Mouse (Mus musculus) stomach, postnatal 0 days (tissue): ENCODE measurements around the gene Fut8. TPM values are rescaled to one million over a fixed set of nuclear protein-coding genes. Genes with fewer than 3 reads are reported as not detected.

Experiments used
- ATAC-seq: fragments of 200-750 bp; cut with Nextera tagmentation; 2 replicates; pipeline ENCODE4 v1.8.0; 2017; ENCODE audit not compliant: low FRiP score, low TSS enrichment
- DNase-seq: peaks from one replicate; pipeline ENCODE4 v3.0.0-alpha.2; 2016; ENCODE audit warnings: low spot score
- H3K27ac ChIP-seq: fragments of 300-500 bp; sonication (generic); replicated peaks from 2 replicates; pipeline ENCODE4 v1.5.1; 2014; ENCODE audit warnings: mild to moderate bottlenecking, control low read depth
- H3K27me3 ChIP-seq: fragments of 300-500 bp; sonication (generic); 2 replicates; pipeline ENCODE4 v1.6.1; 2014; ENCODE audit warnings: low read length; ENCODE audit not compliant: control insufficient read depth, insufficient read depth
- H3K36me3 ChIP-seq: fragments of 300-500 bp; sonication (generic); 2 replicates; pipeline ENCODE4 v1.6.1; 2014; ENCODE audit warnings: low read length, mixed read lengths; ENCODE audit not compliant: control insufficient read depth, insufficient read depth
- H3K4me1 ChIP-seq: fragments of 300-500 bp; sonication (generic); replicated peaks from 2 replicates; pipeline ENCODE4 v1.6.1; 2014; ENCODE audit warnings: antibody characterized with exemption; ENCODE audit not compliant: control insufficient read depth, insufficient read depth
- H3K4me2 ChIP-seq: fragments of 300-500 bp; sonication (generic); replicated peaks from 2 replicates; pipeline ENCODE4 v1.6.1; 2014; ENCODE audit warnings: low read depth, mild to moderate bottlenecking, control low read depth, moderate library complexity
- H3K4me3 ChIP-seq: fragments of 300-500 bp; sonication (generic); 2 replicates; pipeline ENCODE4 v1.5.1; 2014; ENCODE audit warnings: low read depth, low read length, control low read depth
- H3K9ac ChIP-seq: fragments of 300-500 bp; sonication (generic); 2 replicates; pipeline ENCODE4 v1.6.1; 2014; ENCODE audit warnings: mild to moderate bottlenecking, low read length, control low read depth, mixed read lengths
- H3K9me3 ChIP-seq: fragments of 300-500 bp; sonication (generic); 2 replicates; pipeline ENCODE4 v1.6.1; 2016; ENCODE audit warnings: low read length; ENCODE audit not compliant: control insufficient read depth
- CTCF ChIP-seq: IDR thresholded peaks from 2 replicates; pipeline ENCODE4 v1.5.1; 2016; ENCODE audit warnings: antibody characterized with exemption, low read depth, mild to moderate bottlenecking, moderate library complexity
- EP300 ChIP-seq: optimal IDR thresholded peaks from 2 replicates; pipeline ENCODE3; 2016; ENCODE audit warnings: antibody characterized with exemption
- WGBS: fragments of 180-500 bp; shearing (Covaris S2); extraction: QIAGEN DNeasy Blood & Tissue Kit; methylation state at CpG from one replicate; pipeline ENCODE4 v1.1.7; 2014; 5-methylcytosine and 5-hydroxymethylcytosine counted together
- polyA plus RNA-seq: library from polyadenylated mRNA; unstranded; fragments of >200 nt; fragmentation: Nextera tagmentation; extraction: Ambion mirVana; gene quantifications from 2 replicates; pipeline ENCODE4 v1.2.1, GENCODE M21; 2015

Gene Fut8
- polyA plus RNA-seq, 1 experiment from 2014 or later: 29.5 TPM

- Histone ChIP-seq H3K4me3 (no peak overlapping the region), H3K4me1 (no peaks in the 10 kb centered on the region), H3K27me3 (no peaks in the 10 kb centered on the region), H3K36me3 (no peaks in the 10 kb centered on the region), H3K27ac (no peak overlapping the region), H3K4me2 (no peak overlapping the region), H3K9me3 (no peaks in the 10 kb centered on the region), H3K9ac (no peak overlapping the region)
- TF ChIP-seq CTCF (no peak), EP300 (no peak)
- WGBS: 67% methylated on average over 2 of the region's 2 CpGs
- no peak for DNase-seq
- no peak for ATAC-seq
Measured at GRCm38 (mm10) chr12:77436733-77437132, 198.8 kb downstream of the Fut8 start.

DNA sequence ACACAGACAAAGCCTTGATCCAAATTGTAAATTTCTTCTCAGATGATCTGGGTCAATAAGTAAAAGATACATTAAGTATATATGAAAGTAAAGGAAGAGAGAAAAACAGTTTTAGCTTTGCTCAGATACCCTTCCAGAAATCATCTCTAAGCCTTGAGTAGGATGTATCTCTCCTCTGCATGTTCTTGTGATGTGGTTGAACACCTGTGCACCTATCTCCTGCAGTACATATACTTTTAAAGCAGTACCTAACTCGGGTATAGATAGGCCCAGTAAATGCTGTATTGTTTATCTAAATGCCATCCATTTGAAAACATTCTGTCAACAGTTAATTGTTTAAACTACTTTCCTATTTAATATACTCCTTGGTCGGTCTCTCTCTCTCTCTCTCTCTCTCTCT is 212.9 kb downstream of the Fut8 start:
- H3K9me3 ChIP-seq: no peaks in the 10 kb centered on the region
- H3K4me1 ChIP-seq: no peaks in the 10 kb centered on the region
- no peak overlapping the region for H3K4me3 ChIP-seq
- 44% methylated on average over 2 of the region's 2 CpGs for WGBS
- H3K9ac ChIP-seq: no peak overlapping the region
- H3K27me3 ChIP-seq: no peaks in the 10 kb centered on the region
- no peak for ATAC-seq
- H3K4me2 ChIP-seq: no peak overlapping the region
- TF ChIP-seq EP300 (no peak), CTCF (no peak)
- H3K27ac ChIP-seq: no peak overlapping the region
- DNase-seq: no peak
- no peaks in the 10 kb centered on the region for H3K36me3 ChIP-seq

DNA sequence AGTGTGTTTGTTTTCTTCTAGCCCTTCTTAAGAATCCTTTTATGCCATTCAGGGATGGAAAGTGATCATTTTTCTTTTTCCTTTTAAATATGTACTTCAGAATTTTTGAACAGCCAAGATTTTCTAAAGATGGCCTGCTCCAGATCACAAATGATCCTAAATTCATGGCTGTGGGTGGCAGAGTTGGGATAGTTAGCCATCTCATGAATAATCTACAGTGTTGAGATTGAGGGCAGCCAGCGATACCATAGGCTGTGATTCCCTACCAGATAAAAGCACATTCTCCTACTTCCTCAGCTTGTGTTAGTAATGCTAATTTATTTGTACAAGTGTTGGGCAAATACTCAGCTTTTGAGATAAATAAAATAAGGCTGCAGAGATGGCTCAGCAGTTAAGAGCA is 228.3 kb downstream of the Fut8 start:
- H3K27ac ChIP-seq: no peak overlapping the region
- no peaks in the 10 kb centered on the region for H3K9me3 ChIP-seq
- H3K27me3 ChIP-seq: no peaks in the 10 kb centered on the region
- H3K4me3 ChIP-seq: no peak overlapping the region
- H3K36me3 ChIP-seq: no peaks in the 10 kb centered on the region
- H3K4me2 ChIP-seq: no peak overlapping the region
- DNase-seq: no peak
- H3K4me1 ChIP-seq: no peaks in the 10 kb centered on the region
- no peak for TF ChIP-seq CTCF
- 91% methylated on average over 1 of the region's 1 CpGs for WGBS
- no peak overlapping the region for H3K9ac ChIP-seq
- ATAC-seq: no peak

DNA sequence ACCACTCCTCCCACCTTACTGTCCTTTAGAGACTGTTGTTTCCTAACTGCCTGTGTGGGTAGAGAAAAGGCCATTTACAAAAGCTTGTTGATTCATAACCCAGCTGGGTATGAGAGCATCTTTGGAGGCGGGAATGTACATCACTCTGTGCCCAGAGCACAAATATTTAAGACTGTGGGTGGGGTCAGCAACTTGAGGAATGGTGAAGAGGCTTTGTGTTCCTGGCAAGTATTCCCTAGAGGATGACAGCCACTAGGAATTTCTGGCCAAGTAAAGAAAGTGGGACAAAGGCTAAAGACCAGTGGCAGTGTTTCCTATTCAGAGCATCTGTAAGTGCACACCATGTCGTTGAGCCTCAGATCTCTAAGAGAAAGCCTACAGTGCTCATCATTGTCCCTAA is 242.0 kb downstream of the Fut8 start:
- H3K9ac ChIP-seq: no peak overlapping the region
- WGBS: 67% methylated on average over 2 of the region's 2 CpGs
- H3K27me3 ChIP-seq: no peaks in the 10 kb centered on the region
- H3K36me3 ChIP-seq: no peaks in the 10 kb centered on the region; the same call in 1 of the 2 replicates
- DNase-seq: no peak
- no peaks in the 10 kb centered on the region for H3K4me1 ChIP-seq
- H3K4me2 ChIP-seq: no peak overlapping the region
- no peak for TF ChIP-seq EP300
- TF ChIP-seq CTCF: no peak
- ATAC-seq: no peak
- no peaks in the 10 kb centered on the region for H3K9me3 ChIP-seq
- no peak overlapping the region for H3K4me3 ChIP-seq
- no peak overlapping the region for H3K27ac ChIP-seq

DNA sequence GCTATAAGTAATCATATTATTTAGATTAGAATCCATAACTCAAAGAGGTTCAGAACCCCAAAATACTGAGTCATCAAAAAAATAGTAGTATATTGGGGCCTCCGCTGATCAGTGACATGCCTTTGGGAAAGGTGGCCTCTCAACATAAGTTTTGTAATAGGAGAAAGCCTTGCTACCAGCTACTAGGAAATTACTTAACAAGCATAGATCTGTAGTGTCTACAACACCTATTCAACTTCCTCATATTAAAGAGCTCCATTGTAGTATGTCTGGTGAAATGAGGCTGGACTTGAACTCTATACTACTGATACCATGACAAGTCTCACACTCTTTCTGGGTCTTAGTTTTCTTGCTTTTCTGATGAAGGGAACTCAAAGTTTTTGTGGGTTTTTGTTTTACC is 243.2 kb downstream of the Fut8 start:
- Histone ChIP-seq H3K9ac (no peak overlapping the region), H3K4me1 (no peaks in the 10 kb centered on the region), H3K36me3 (no peaks in the 10 kb centered on the region; the same call in 1 of the 2 replicates), H3K27me3 (no peaks in the 10 kb centered on the region), H3K9me3 (no peaks in the 10 kb centered on the region), H3K4me3 (no peak overlapping the region), H3K27ac (no peak overlapping the region), H3K4me2 (no peak overlapping the region)
- TF ChIP-seq EP300: no peak
- TF ChIP-seq CTCF: no peak
- WGBS: 98% methylated on average over 1 of the region's 1 CpGs
- ATAC-seq (no peak), DNase-seq (no peak)

GRCm38 (mm10) chr12:77481799-77482198 is 243.9 kb downstream of the Fut8 start:
- Histone ChIP-seq H3K9ac (no peak overlapping the region), H3K27me3 (no peaks in the 10 kb centered on the region), H3K36me3 (no peaks in the 10 kb centered on the region; the same call in 1 of the 2 replicates), H3K4me2 (no peak overlapping the region), H3K4me3 (no peak overlapping the region), H3K27ac (no peak overlapping the region), H3K9me3 (no peaks in the 10 kb centered on the region), H3K4me1 (no peaks in the 10 kb centered on the region)
- no peak for DNase-seq
- no peak for TF ChIP-seq CTCF
- TF ChIP-seq EP300: no peak
- 75% methylated on average over 3 of the region's 3 CpGs for WGBS
- no peak for ATAC-seq
